Mouse (Mus musculus) spleen, adult 2 months (tissue): ENCODE measurements at regions not wholly inside any gene's neighbourhood (a gene's known extent, or its start where the extent isn't known, plus 50 kb on each side); places are given as distances from the start of the nearest gene placed in this dataset.

ENCODE experiments used
- CTCF ChIP-seq: fragments of 200-500 bp; IDR thresholded peaks from 2 replicates; pipeline ENCODE4 v1.5.1; 2011; ENCODE audit warnings: mild to moderate bottlenecking, inconsistent platforms; ENCODE audit not compliant: insufficient read depth, insufficient read length, insufficient replicate concordance; ENCODE audit errors: extremely low read depth
- POLR2A ChIP-seq: fragments of 200-500 bp; IDR thresholded peaks from 2 replicates; pipeline ENCODE4 v1.6.1; 2011; ENCODE audit warnings: low read depth, low read length, inconsistent platforms

GRCm38 (mm10) chr15:67729492-67729891 lies 1228.8 kb upstream of the Lrrc6 start:
- TF ChIP-seq POLR2A: no peak
- no peak for TF ChIP-seq CTCF
